Mouse (Mus musculus) liver, postnatal 0 days (tissue): ENCODE results near the gene Ubqln4. TPM values are rescaled to one million over a fixed set of nuclear protein-coding genes. Genes with fewer than 3 reads are reported as not detected.

ENCODE experiments used
- ATAC-seq: fragments of 200-750 bp; cut with Nextera tagmentation; 2 replicates; pipeline ENCODE4 v1.8.0; 2017; ENCODE audit warnings: mild to moderate bottlenecking, moderate library complexity
- DNase-seq: peaks from one replicate; pipeline ENCODE4 v3.0.0-alpha.2; 2016
- H3K27ac ChIP-seq: fragments of 300-500 bp; sonication (generic); 2 replicates; pipeline ENCODE4 v1.5.1; 2014; ENCODE audit warnings: antibody characterized with exemption, moderate library complexity, mild to moderate bottlenecking, low read depth
- H3K27me3 ChIP-seq: fragments of 300-500 bp; sonication (generic); 2 replicates; pipeline ENCODE4 v1.6.1; 2014; ENCODE audit warnings: low read length, control low read depth, mixed read lengths; ENCODE audit not compliant: insufficient read depth
- H3K36me3 ChIP-seq: fragments of 300-500 bp; sonication (generic); replicated peaks from 2 replicates; pipeline ENCODE4 v1.6.1; 2014; ENCODE audit warnings: mild to moderate bottlenecking, control low read depth, low read length, moderate library complexity, mixed read lengths; ENCODE audit not compliant: insufficient read depth
- H3K4me1 ChIP-seq: fragments of 300-500 bp; sonication (generic); 2 replicates; pipeline ENCODE4 v1.6.1; 2014; ENCODE audit warnings: antibody characterized with exemption, mild to moderate bottlenecking, control low read depth; ENCODE audit not compliant: insufficient read depth
- H3K4me2 ChIP-seq: fragments of 300-500 bp; sonication (generic); 2 replicates; pipeline ENCODE4 v1.6.1; 2014; ENCODE audit warnings: low read depth, mild to moderate bottlenecking, low read length, moderate library complexity, mixed read lengths
- H3K4me3 ChIP-seq: fragments of 300-500 bp; sonication (generic); 2 replicates; pipeline ENCODE4 v1.5.1; 2014; ENCODE audit warnings: low read depth, low read length
- H3K9ac ChIP-seq: fragments of 300-500 bp; sonication (generic); replicated peaks from 2 replicates; pipeline ENCODE4 v1.6.1; 2014; ENCODE audit warnings: mild to moderate bottlenecking, moderate library complexity
- H3K9me3 ChIP-seq: fragments of 300-500 bp; sonication (generic); 2 replicates; pipeline ENCODE4 v1.6.1; 2016; ENCODE audit warnings: mild to moderate bottlenecking, control low read depth, low read length, mixed read lengths
- CTCF ChIP-seq: sonication (generic); IDR thresholded peaks from 2 replicates; pipeline ENCODE4 v1.5.1; 2016; ENCODE audit warnings: antibody characterized with exemption, low read depth
- EP300 ChIP-seq: IDR thresholded peaks from 2 replicates; pipeline ENCODE4 v1.6.1; 2016; ENCODE audit warnings: antibody characterized with exemption, low read depth, mild to moderate bottlenecking
- WGBS: fragments of 180-500 bp; shearing (Covaris S2); extraction: QIAGEN DNeasy Blood & Tissue Kit; methylation state at CpG from one replicate; pipeline ENCODE4 v1.1.7; 2014; ENCODE audit not compliant: insufficient replicate concordance; 5-methylcytosine and 5-hydroxymethylcytosine counted together
- polyA plus RNA-seq: library from polyadenylated mRNA; unstranded; fragments of >200 nt; fragmentation: Nextera tagmentation; extraction: Ambion mirVana; gene quantifications from 2 replicates; pipeline ENCODE4 v1.2.1, GENCODE M21; 2015

Gene Ubqln4
- polyA plus RNA-seq, 1 experiment from 2014 or later, result 12.5 TPM

DNA sequence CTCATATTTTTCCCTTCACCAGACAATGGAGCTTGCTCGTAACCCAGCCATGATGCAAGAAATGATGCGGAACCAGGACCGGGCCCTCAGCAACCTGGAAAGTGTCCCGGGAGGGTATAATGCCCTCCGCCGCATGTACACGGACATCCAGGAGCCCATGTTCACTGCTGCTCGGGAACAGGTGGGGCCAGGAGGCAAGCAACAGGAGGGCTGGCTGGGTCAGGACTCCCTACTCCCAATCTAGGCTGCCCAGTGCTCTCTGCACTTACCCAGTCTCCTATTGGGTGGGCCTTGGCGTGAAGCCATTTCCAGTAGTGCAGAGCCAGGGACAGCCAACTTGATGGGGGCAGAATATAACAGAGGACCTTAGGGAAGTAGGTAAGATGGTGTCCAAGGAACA is 6.0 kb downstream of the Ubqln4 start:
- no peak overlapping the region for H3K4me2 ChIP-seq
- WGBS, result 88% methylated on average over 9 of the region's 9 CpGs
- peaks cover 59% of the 10 kb centered on the region for H3K36me3 ChIP-seq
- no peaks in the 10 kb centered on the region for H3K9me3 ChIP-seq
- H3K9ac ChIP-seq, result no peak overlapping the region
- no peak for ATAC-seq
- no peak for DNase-seq
- TF ChIP-seq EP300 (no peak), CTCF (no peak)
- peaks cover 6% of the 10 kb centered on the region for H3K4me1 ChIP-seq
- H3K27ac ChIP-seq, result no peak overlapping the region
- no peak overlapping the region for H3K4me3 ChIP-seq
- H3K27me3 ChIP-seq, result no peaks in the 10 kb centered on the region

DNA sequence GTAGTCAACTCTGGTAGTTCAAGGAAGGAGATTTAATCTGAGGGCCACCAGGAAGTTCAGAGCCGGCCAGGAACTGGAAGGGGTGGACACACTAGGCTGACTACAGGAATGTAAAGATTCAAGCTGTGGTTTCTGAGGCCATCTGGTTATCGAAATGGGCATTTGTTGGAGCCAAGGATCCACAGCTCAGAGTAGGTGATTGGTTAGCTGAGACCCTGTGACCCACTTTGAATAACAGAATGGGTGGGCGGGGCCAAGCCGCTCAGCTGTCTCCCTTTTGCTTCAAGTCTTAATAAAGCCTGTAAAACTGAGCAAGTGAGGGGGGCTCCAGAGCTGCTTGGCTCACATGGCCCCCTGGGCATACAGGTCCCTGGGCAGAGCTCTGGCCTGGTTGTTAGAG is 8.4 kb downstream of the Ubqln4 start:
- no peak overlapping the region for H3K27ac ChIP-seq
- peaks cover 5% of the 10 kb centered on the region; the same call in 1 of the 2 replicates for H3K4me1 ChIP-seq
- no peak overlapping the region for H3K4me3 ChIP-seq
- H3K9me3 ChIP-seq, result no peaks in the 10 kb centered on the region
- TF ChIP-seq CTCF (no peak), EP300 (no peak)
- H3K36me3 ChIP-seq, result peaks cover 66% of the 10 kb centered on the region
- no peak for ATAC-seq
- 69% methylated on average over 4 of the region's 4 CpGs for WGBS
- no peak overlapping the region for H3K9ac ChIP-seq
- H3K4me2 ChIP-seq, result no peak overlapping the region
- DNase-seq, result no peak
- H3K27me3 ChIP-seq, result no peaks in the 10 kb centered on the region

DNA sequence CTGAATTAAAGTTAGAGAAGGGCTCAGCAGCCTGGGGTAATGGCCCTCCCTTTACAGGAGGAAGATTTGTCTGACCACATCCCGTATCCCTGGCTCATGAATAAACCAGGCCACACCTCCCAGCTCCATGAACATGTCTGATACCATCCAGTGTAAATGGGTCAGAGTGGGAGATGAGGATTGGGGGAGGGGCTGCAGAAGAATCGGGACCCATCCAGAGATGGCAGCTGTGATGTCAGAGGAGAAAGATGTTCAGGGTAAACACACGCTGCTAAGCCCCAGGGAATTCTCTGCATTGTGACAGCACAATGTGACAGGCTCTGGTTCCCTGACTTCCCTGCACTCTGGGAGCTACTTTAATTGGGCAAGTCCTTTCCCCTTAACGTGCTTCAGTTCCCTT is 9.9 kb downstream of the Ubqln4 start:
- peaks cover 12% of the 10 kb centered on the region for H3K4me1 ChIP-seq
- ATAC-seq, result no peak
- TF ChIP-seq CTCF (no peak), EP300 (no peak)
- H3K36me3 ChIP-seq, result peaks cover 64% of the 10 kb centered on the region
- H3K4me3 ChIP-seq, result no peak overlapping the region
- no peaks in the 10 kb centered on the region for H3K9me3 ChIP-seq
- no peaks in the 10 kb centered on the region for H3K27me3 ChIP-seq
- WGBS, result 78% methylated on average over 4 of the region's 4 CpGs
- peak overlapping the region; percentile 22; the same call in 1 of the 2 replicates for H3K27ac ChIP-seq
- DNase-seq, result no peak
- no peak overlapping the region for H3K9ac ChIP-seq
- no peak overlapping the region for H3K4me2 ChIP-seq

DNA sequence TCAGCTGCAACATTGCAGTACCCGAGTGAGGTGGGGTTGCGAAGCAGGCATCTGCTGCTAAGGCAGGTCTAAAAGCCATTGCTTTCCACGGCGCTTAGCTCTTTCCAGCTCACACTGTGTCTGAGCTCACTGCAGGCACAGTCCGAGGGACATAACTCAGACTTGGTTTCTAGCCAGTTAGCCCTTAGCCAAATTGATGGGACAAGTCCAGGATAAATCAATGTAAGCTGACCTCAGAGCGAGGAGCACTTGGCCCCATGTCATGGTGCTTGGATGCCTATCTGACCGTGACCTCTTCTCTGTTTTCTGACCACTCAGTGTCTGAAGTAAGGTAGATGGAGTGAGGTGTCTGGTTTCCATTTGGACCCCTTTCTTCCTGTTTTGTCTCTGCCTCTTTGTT is 10.4 kb downstream of the Ubqln4 start:
- DNase-seq (peak; percentile 38), ATAC-seq (peak; percentile 83)
- TF ChIP-seq EP300 (no peak), CTCF (no peak)
- Histone ChIP-seq H3K9ac (no peak overlapping the region), H3K27ac (peak overlapping the region; percentile 22; the same call in 1 of the 2 replicates), H3K9me3 (no peaks in the 10 kb centered on the region), H3K4me1 (peaks cover 16% of the 10 kb centered on the region), H3K36me3 (peaks cover 68% of the 10 kb centered on the region), H3K27me3 (no peaks in the 10 kb centered on the region), H3K4me3 (no peak overlapping the region), H3K4me2 (0 out of 2 replicates have a peak overlapping the region, but pooled peaks have one; percentile 6)
- WGBS, result 77% methylated on average over 7 of the region's 7 CpGs

DNA sequence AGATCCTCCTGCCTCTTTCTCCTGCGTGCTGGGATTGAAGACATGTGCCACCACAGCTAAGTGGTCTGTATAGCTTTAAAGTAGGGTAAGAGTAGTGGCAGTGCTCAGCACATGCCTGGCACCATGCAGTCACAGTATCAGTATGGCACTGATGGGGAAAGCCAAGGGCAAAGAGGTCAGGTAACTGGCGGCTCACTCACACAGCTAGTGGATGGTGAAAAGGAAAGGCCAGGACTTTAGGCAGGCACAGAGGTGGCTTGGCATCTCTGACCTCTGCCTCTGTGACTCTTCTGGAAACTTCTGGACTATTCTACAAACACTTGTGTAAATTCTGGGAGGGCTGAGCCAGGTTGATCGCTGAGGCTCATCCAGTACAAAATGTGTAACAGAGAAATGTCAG is 12.6 kb downstream of the Ubqln4 start:
- H3K4me2 ChIP-seq, result no peak overlapping the region
- ATAC-seq, result no peak
- TF ChIP-seq EP300 (no peak), CTCF (no peak)
- no peaks in the 10 kb centered on the region for H3K9me3 ChIP-seq
- no peak overlapping the region for H3K4me3 ChIP-seq
- WGBS, result 73% methylated on average over 3 of the region's 3 CpGs
- H3K9ac ChIP-seq, result no peak overlapping the region
- peak overlapping the region; percentile 79 for H3K27ac ChIP-seq
- H3K4me1 ChIP-seq, result peaks cover 25% of the 10 kb centered on the region
- H3K27me3 ChIP-seq, result no peaks in the 10 kb centered on the region
- no peak for DNase-seq
- peaks cover 54% of the 10 kb centered on the region for H3K36me3 ChIP-seq

DNA sequence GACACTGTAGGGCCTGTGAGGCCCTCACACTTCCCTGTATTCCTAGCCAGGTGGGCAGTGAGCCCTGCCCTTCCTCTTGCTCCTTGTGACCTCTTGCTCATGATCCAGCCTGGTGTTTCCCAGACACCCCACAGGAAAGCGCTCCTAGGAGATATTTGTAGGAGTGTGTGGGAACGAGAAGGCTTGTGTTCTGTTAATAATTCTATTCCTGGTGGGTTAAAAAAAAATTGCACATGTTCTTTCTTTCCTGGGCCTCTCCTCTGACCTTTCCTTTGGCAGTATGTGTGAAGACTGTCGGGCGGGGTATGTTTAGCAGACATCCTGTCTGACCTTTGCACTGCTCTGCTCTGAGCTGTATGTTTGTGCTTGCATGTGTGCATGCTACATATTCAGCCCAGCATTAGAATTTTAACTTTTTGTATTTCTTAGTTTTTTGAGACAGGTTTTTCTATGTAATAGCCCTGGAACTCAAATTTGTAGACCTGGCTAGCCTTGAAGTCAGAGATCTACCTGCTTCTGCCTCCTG is 13.0 kb downstream of the Ubqln4 start:
- WGBS, result 79% methylated on average over 4 of the region's 4 CpGs
- H3K27ac ChIP-seq, result peak overlapping the region; percentile 79
- H3K27me3 ChIP-seq, result no peaks in the 10 kb centered on the region
- H3K4me1 ChIP-seq, result peaks cover 25% of the 10 kb centered on the region
- DNase-seq (no peak), ATAC-seq (peak; percentile 26; the same call in 1 of the 2 replicates)
- H3K4me3 ChIP-seq, result no peak overlapping the region
- H3K4me2 ChIP-seq, result no peak overlapping the region
- no peak for TF ChIP-seq CTCF
- no peak for TF ChIP-seq EP300
- H3K9ac ChIP-seq, result no peak overlapping the region
- no peaks in the 10 kb centered on the region for H3K9me3 ChIP-seq
- peaks cover 49% of the 10 kb centered on the region for H3K36me3 ChIP-seq

DNA sequence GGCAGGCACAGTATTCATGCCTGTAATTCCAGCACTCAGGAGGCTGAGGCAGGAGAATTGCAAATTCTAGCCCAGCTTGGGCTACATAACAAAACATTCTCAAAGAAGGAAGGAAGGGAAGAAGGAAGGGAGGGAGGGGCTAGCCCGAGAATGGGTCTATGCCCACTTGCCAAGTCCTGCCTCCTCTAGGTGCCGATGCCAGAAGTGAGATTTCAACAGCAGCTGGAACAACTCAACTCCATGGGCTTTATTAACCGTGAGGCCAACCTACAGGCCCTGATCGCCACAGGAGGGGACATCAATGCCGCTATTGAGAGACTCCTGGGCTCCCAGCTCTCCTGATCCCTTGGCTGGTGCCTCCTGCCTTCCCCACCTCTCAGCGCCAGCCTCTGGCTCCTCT is 14.3 kb downstream of the Ubqln4 start:
- H3K9ac ChIP-seq, result no peak overlapping the region

More for the DNA sequence above, 14.3 kb downstream of the Ubqln4 start:
- Histone ChIP-seq H3K9me3 (no peaks in the 10 kb centered on the region), H3K27ac (peak overlapping the region; percentile 76), H3K36me3 (peaks cover 46% of the 10 kb centered on the region), H3K4me1 (peaks cover 25% of the 10 kb centered on the region), H3K4me3 (no peak overlapping the region), H3K4me2 (no peak overlapping the region), H3K27me3 (no peaks in the 10 kb centered on the region)
- TF ChIP-seq EP300 (no peak), CTCF (no peak)
- DNase-seq (no peak), ATAC-seq (no peak)
- 83% methylated on average over 6 of the region's 6 CpGs for WGBS
